Mouse (Mus musculus): ENCODE measurements around the gene Zxdb. TPM values are rescaled to one million over a fixed set of nuclear protein-coding genes. Genes with fewer than 3 reads are reported as not detected.
A peak's percentile ranks its signal among the peaks of the same experiment; 100 is the strongest.
"Not testable (repeated sequence)": the region's sequence is repeated elsewhere in the genome, so short reads cannot be mapped to it uniquely, and the experiment has no call there.

Zxdb gene
- 1.4 and 3.8 TPM in 2 replicates for total RNA-seq (2015; ENCODE audit: low replicate concordance)
- total RNA-seq (2017; ENCODE audit: low replicate concordance) = 0.53 and 1.4 TPM in 2 replicates

DNA sequence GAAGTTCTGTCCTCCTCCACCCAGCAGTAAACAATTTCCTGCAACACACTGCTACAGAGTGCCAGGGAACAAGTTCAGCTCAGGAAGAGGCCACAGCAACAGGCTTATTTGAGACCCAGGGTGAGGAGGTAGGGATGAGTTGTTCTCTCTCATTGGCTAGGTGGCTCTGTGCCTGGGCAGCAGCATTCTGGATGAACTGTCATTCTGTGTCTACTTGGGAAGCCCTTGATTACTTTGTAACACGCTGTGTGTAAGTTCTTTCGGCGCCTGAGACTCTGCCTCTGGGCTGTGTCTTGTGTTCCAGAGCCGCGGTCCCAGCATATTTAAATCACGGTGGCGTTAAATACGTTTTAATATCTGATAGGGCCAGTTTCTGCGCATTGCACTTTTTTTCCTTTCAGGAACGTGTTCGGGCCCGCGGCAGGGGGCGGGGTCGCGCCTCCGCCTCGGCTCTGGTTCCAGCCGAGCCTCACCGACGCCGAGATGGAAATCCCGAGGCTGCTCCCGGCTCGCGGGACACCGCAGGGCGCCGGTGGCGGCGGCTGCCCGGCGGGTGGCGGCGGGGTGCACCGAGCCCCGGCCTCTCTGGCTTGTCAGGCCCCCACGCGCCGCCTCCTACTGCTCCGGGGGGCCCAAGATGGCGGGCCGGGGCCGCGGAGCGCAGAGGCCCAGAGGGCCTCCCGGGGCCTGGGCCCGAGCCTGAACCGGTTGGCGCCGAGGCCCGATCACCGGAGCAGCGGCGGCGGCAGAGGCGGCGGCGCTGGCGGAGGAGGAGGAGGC is at the start of gene Zxdb:
Gene Zxdb (plus strand): TSS at position 378 of the 780 bp plus-strand sequence.
- not testable (repeated sequence) for ATAC-seq (replicated peaks; ENCODE audit: low FRiP score, poor library complexity, severe bottlenecking)

DNA sequence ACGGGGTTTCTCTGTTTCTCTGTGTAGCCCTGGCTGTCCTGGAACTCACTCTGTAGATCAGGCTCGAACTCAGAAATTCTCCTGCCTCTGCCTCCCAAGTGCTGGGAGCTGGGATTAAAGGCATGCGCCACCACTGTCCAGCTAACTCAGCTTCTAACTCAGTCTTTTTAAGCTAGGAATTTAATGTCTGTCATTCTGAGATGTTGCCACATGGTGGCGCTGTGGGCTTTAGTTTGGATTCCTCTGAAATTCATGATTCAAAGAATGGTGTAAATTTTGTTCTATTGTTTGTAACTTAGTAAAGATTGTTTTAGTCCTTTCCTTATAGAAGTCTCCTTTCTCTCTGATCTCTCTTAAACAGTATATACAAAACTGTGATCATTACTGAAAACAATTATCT is 49.4 kb upstream of the Zxdb start:
- ATAC-seq (replicated peaks; ENCODE audit: low FRiP score, poor library complexity, severe bottlenecking) = no peak

DNA sequence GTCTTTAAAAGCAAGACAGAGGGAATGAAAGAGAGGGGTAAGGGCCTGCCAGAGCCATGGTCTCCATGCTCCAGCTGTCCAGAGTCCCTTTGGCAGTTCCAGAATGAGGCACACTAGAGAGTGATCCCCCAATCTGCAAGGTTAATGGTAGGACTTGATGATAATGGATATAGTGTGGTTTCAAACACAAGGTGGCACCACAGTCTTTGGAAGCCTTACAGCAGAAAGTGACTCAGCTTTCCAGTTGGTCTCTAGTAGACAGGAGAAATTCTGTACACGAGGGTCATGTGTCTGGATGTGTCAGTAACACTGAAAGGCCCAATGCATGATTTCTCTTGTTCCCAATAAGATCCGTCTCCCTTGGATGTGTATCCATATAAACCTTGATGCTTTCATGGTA is 42.8 kb upstream of the Zxdb start:
- not testable (repeated sequence) for ATAC-seq (replicated peaks; ENCODE audit: low FRiP score, poor library complexity, severe bottlenecking)

DNA sequence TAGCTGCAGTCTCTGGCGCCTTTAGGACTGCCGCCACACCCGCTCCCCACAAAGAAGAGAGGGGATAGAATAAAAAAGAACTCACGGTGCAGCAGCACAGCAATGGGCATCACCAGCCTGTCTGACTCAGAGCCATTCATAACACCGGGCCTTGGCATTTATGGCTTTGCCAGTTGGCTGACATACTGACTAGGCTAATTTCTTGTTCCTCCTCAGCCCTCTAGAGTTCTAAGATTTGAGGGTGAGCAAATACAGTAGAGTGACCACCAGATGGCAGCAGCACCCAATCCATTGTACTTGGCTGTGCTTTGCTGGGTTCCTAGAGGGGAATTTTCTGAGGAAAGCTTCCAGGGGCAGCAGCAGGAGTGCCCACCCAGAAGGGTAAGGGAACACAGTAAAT is 34.8 kb upstream of the Zxdb start:
- ATAC-seq (replicated peaks; ENCODE audit: low FRiP score, poor library complexity, severe bottlenecking) = peak; percentile 70

DNA sequence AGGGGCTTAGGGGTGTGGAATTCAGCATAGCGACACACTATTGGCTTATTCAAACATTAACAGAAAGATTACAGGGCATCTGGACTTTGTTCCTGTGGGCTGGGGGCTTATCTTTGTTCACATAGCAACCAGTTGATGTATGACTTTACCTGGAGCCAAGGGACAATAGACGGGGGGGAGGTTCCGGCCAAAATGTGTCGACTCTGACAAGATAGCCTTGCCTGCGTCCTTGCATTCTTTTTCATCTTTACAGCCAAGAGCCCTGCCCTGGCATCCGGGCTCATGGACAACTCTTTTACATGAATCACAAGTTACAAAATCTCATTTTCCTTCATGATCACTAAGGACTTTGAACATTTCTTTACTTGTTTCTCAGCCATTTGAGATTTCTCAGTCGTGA is 17.7 kb upstream of the Zxdb start:
- not testable (repeated sequence) for ATAC-seq (replicated peaks; ENCODE audit: low FRiP score, poor library complexity, severe bottlenecking)

DNA sequence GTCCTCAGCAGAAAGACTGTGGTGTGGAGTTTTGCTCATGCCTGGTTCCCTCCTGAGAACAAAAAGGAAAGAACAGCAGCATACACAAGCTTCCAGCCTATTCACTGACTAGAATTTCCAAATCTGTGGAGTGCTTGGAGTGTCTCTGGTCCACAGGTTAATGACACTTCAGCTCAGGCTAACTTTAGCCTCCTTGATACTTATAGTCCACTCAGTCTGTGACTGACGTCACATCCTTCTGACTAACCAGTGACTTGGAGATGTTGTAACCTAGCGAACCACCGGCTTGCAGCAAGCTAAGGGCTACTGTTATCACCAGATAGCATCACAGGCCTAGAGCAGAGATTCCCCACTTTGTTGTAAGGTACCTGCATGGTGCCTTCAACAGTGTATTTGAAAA is 14.6 kb upstream of the Zxdb start:
- ATAC-seq (replicated peaks; ENCODE audit: low FRiP score, poor library complexity, severe bottlenecking) = not testable (repeated sequence)

DNA sequence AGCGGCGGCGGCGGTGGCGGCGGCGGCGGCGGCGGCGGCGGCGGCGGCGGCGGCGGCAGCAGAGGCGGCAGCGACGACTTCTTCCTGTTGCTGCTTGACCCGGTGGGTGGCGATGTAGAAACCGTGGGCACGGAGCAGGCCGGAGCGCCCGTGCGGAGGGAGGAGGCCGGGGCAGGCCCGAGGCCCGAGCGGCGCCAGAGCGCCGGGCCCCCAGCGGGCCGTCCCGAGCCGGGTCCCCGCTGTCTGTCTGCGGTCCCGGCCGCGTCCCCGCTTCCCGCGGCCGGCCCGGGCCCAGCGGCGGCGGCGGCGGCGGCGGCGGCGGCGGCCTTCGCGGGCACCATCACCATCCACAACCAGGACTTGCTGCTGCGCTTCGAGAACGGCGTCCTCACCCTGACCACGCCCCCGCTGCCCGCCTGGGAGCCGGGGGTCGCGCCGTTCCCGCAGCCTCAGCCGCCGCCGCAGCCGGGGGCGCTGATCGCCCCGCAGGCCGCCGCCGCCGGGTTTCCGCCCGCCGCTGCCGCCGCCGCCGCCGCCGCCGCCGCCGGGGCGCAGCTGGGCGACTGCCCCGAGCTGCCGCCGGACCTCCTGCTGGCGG is 702 bp downstream of the Zxdb start:
- peak; percentile 67 for ATAC-seq (replicated peaks; ENCODE audit: low FRiP score, poor library complexity, severe bottlenecking)

DNA sequence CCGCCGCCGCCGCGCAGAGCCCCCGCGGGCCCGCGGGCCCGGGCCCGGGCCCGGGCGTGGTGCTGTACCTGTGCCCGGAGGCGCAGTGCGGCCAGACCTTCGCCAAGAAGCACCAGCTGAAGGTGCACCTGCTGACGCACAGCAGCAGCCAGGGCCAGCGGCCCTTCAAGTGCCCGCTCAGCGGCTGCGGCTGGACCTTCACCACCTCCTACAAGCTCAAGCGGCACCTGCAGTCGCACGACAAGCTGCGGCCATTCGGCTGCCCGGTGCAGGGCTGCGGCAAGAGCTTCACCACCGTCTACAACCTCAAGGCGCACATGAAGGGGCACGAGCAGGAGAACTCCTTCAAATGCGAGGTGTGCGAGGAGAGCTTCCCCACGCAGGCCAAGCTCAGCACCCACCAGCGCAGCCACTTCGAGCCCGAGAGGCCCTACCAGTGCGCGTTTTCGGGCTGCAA is 1.3 kb downstream of the Zxdb start:
- 0 out of 2 replicates have a peak, but pooled peaks have one; percentile 44 for ATAC-seq (replicated peaks; ENCODE audit: low FRiP score, poor library complexity, severe bottlenecking)

DNA sequence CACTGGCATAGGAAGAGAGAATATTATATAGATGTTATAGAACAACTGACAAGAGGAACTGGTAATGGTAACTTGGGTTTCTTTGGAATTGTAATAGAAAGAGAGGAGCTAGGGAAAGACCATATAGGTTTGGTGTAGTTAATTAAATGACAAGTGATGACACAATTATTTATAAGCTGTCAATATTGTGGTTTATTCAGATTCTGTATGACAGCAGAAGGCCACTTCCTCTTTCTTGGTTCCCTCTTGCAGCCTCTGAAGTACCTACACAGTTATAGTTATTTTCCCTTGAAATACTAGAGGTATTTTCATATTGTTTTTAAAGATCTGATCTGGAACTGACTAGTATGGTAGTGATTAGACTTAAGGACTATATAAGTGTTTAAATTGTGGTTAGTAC is 7.2 kb downstream of the Zxdb start:
- ATAC-seq (replicated peaks; ENCODE audit: low FRiP score, poor library complexity, severe bottlenecking) = no peak

DNA sequence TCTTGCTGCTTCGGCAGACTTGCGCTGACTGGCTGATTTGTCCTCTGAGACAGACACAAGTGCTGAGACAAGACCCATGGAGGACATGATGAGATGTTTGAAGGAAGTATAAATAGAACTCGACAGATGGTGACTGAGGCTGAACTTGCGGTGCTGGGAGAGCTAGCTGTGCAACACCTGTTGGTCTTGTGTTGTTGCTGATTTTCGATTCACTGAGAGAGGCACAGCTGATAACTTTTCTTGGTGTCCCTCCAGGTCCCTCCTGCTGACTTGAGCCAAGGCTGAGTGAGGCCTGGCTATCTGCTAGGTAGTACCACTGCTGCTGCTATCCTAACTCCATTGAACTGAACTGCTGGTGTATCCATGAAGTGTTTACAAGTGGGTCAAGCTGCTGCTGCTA is 29.4 kb downstream of the Zxdb start:
- ATAC-seq (replicated peaks; ENCODE audit: low FRiP score, poor library complexity, severe bottlenecking) = no peak

DNA sequence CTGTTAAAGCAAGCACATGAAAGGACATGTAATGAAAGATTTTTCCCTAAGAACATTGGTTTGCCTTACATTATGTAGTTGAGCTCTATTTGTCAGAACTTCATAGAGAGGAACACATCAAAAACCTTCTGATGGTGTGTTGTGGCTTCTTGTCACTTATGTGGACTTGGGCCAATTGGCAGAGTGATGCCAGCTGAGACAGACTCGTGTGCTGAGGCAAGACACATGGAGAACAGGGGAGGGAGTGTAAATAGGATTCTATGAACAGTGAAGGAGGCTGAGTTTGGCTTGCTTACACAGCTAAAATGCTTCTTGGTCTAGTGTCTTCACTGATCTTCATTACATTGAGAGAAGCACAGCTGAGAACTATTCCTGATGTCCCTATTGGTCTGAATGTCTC is 35.6 kb downstream of the Zxdb start:
- ATAC-seq (replicated peaks; ENCODE audit: low FRiP score, poor library complexity, severe bottlenecking) = no peak

DNA sequence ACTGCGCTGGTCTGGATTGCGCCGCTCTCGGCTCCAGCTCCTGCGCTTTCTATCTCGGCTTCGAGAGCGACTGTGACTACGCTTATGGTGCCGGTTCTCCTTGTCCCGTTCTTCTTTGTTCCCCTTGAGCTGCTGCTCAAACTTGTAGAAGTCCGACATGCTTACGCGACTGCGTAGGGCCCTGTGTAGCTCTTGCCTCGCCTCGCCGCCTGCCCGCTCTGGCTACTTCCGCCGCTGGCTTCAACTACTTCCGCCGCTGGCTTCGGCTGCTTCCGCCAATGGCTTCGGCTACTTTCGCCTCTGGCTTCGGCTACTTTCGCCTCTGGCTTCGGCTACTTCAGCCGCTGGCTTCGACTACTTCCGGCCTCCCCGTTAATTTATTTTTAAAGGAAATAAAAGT is 49.5 kb downstream of the Zxdb start:
- no peak for ATAC-seq (replicated peaks; ENCODE audit: low FRiP score, poor library complexity, severe bottlenecking)

Other genes starting within 250 kb of the Zxdb start
- 1.8 and 3.4 TPM in 2 replicates for gene Maged1, start 182.4 kb upstream of the Zxdb start, total RNA-seq (2015; ENCODE audit: low replicate concordance)
- gene Maged1, start 182.4 kb upstream of the Zxdb start, total RNA-seq (2017; ENCODE audit: low replicate concordance) = 0.53 and 2.2 TPM in 2 replicates
- 0.42 TPM in 1 of 2 replicates, not detected in the other for gene Gspt2, start 88.5 kb upstream of the Zxdb start, total RNA-seq (2015; ENCODE audit: low replicate concordance)
- 0.39 and 2.0 TPM in 2 replicates for gene Gspt2, start 88.5 kb upstream of the Zxdb start, total RNA-seq (2017; ENCODE audit: low replicate concordance)